Mouse (Mus musculus) forebrain, embryonic 10.5 days (tissue): ENCODE measurements around the gene Gmppb. TPM values are rescaled to one million over a fixed set of nuclear protein-coding genes. Genes with fewer than 3 reads are reported as not detected.

Source experiments
- DNase-seq: peaks from one replicate; pipeline ENCODE4 v3.0.0-alpha.2; 2017; ENCODE audit warnings: low spot score; ENCODE audit errors: extremely low spot score
- H3K27ac ChIP-seq: fragments of 300-500 bp; sonication (generic); 2 replicates; pipeline ENCODE4 v1.5.1; 2016; ENCODE audit warnings: mild to moderate bottlenecking
- H3K27me3 ChIP-seq: fragments of 300-500 bp; sonication (generic); 2 replicates; pipeline ENCODE4 v1.6.1; 2016; ENCODE audit warnings: mild to moderate bottlenecking; ENCODE audit not compliant: poor library complexity, severe bottlenecking
- H3K36me3 ChIP-seq: fragments of 300-500 bp; sonication (generic); replicated peaks from 2 replicates; pipeline ENCODE4 v1.6.1; 2016; ENCODE audit warnings: mild to moderate bottlenecking, moderate library complexity
- H3K4me1 ChIP-seq: fragments of 300-500 bp; sonication (generic); 2 replicates; pipeline ENCODE4 v1.6.1; 2016
- H3K4me3 ChIP-seq: fragments of 300-500 bp; sonication (generic); 2 replicates; pipeline ENCODE4 v1.5.1; 2016; ENCODE audit warnings: mild to moderate bottlenecking, moderate library complexity
- H3K9me3 ChIP-seq: fragments of 300-500 bp; sonication (generic); 2 replicates; pipeline ENCODE4 v1.6.1; 2016; ENCODE audit warnings: mild to moderate bottlenecking, moderate library complexity
- WGBS: fragments of 180-500 bp; shearing (Covaris S2); methylation state at CpG from one replicate; pipeline ENCODE4 v1.1.7; 2016; 5-methylcytosine and 5-hydroxymethylcytosine counted together
- polyA plus RNA-seq: library from polyadenylated mRNA; unstranded; fragments of >200 nt; fragmentation: Nextera tagmentation; extraction: Ambion mirVana; gene quantifications from 2 replicates; pipeline ENCODE4 v1.2.1, GENCODE M21; 2016

The Gmppb gene
- polyA plus RNA-seq, 1 experiment from 2014 or later = 27.9 TPM

DNA sequence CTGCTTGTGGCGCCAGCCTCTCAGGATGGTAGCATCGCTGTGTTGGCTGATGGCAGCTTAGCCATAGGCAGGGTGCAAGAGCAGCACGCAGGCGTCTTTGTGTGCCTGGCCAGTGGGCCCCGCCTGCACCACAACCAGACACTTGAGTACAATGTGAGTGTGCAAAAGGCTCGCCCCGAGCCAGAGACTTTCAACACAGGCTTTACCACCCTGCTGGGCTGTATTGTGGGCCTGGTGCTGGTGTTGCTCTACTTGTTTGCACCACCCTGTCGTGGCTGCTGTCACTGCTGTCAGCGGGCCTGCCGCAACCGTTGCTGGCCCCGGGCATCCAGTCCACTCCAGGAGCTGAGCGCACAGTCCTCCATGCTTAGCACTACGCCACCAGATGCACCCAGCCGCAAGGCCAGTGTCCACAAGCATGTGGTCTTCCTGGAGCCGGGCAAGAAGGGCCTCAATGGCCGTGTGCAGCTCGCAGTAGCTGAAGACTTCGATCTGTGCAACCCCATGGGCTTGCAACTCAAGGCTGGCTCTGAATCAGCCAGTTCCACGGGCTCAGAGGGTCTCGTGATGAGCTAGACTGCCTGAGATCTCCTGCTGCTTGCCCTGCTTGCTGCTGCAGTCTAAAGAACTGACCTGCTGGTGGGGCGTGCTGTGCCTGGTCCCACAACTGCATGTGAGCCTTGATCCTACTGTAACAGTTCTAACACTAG, 5.4 kb downstream of the Gmppb start:
- DNase-seq = no peak
- Histone ChIP-seq H3K4me1 (peaks cover 22% of the 10 kb centered on the region), H3K27ac (no peak overlapping the region), H3K4me3 (no peak overlapping the region), H3K36me3 (peaks cover 85% of the 10 kb centered on the region), H3K27me3 (no peaks in the 10 kb centered on the region), H3K9me3 (no peaks in the 10 kb centered on the region)
- WGBS = 91% methylated on average over 22 of the region's 22 CpGs

DNA sequence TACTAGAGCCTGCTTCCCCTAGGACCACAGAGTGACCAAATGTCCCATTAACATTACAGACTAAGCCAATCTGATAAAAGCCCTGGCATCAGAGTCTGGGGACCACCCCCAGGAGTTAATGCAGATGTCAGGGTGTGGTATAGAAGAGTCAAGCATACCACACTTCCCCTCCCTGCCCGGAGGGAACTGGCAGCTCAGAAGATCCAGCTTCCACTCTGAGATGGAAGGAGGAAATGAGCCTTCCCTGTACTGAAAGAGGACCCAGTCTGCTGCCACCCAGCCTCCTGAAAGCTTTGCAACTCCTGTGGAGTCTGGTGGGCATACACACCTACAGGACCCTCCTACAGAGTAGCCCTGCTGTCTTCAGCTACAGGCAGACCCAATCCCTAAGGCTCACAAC, 6.0 kb downstream of the Gmppb start:
- Histone ChIP-seq H3K36me3 (peaks cover 91% of the 10 kb centered on the region), H3K9me3 (no peaks in the 10 kb centered on the region), H3K27me3 (no peaks in the 10 kb centered on the region), H3K4me1 (peaks cover 16% of the 10 kb centered on the region), H3K4me3 (no peak overlapping the region), H3K27ac (no peak overlapping the region)
- 91% methylated on average over 1 of the region's 1 CpGs for WGBS
- DNase-seq = no peak

DNA sequence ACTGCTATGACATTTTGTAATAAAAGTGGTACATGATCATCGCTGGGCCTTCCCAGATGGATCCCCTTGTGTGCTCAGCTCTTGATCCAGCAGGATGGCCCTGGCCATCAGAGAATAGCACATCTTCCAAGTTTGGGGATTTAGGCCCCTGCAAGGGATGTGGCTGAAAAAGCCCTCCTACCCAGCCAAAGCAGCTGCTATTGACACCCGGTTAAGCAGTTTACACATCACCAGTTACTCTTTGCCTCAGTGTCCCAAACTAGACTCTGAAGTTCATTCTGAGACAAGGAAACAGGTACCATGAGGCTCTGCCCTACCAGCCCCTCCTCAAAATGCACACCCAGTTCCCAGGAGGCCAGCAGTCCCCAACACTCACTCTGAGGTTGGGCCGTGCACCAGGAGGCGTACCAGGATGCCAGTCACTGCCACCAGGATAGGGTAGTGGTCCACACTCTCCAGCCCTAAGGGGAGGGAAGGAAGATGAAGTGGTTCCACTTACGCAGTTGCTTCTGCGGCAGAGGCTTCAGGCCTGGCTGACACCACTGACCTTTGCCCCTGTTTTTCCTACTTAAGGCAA, 6.7 kb downstream of the Gmppb start:
- no peaks in the 10 kb centered on the region for H3K27me3 ChIP-seq
- H3K27ac ChIP-seq = no peak overlapping the region
- H3K4me3 ChIP-seq = no peak overlapping the region
- H3K9me3 ChIP-seq = no peaks in the 10 kb centered on the region
- H3K4me1 ChIP-seq = peaks cover 13% of the 10 kb centered on the region
- no peak for DNase-seq
- peaks cover 92% of the 10 kb centered on the region for H3K36me3 ChIP-seq
- 88% methylated on average over 6 of the region's 6 CpGs for WGBS

DNA sequence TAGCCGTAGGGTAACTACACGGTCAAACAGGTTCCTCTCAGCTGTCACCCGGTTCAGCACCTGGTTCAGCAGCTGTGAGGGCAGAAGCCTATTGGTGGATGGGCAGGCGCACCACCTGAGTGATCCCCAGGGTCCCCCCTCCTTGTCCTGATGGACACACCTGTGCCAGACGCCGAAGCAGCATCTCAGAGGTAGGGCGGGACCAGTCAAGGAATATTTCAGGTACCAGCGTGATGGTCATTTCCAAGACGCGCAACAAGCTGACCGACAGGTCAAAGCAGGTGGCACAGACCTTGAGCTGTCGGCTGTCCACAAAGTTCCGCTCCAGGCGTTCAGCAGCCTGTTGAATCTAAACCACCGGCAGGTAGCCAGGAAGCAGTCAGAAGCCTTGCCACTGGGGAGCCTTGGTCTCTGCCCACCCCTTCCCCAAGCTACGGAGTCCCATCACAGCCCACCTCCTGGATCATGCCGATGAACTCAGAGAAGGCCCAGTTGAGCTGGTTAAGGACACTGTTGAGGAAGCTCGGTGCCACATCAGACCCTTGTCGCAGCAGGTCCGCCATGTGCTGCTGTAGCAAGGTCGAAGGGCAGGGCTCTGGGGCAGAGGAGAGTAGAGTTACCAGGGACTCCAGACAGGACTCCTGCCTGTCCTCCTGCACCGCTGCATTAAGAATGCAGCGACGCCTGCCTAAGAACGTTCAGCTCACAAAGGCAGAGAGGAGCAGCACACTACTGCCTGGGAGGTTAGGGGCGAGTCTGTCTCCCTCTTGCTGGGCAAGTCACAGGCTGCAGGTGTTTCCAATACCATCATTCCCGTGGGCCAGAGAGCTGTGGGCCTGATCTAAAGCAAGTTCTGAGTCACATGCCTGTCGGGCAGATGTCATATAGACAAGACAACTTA, 7.6 kb downstream of the Gmppb start:
- H3K36me3 ChIP-seq = peaks cover 90% of the 10 kb centered on the region
- no peak overlapping the region for H3K27ac ChIP-seq
- peaks cover 13% of the 10 kb centered on the region for H3K4me1 ChIP-seq
- H3K9me3 ChIP-seq = no peaks in the 10 kb centered on the region
- H3K27me3 ChIP-seq = no peaks in the 10 kb centered on the region
- WGBS = 84% methylated on average over 28 of the region's 28 CpGs
- H3K4me3 ChIP-seq = no peak overlapping the region
- DNase-seq = no peak

DNA sequence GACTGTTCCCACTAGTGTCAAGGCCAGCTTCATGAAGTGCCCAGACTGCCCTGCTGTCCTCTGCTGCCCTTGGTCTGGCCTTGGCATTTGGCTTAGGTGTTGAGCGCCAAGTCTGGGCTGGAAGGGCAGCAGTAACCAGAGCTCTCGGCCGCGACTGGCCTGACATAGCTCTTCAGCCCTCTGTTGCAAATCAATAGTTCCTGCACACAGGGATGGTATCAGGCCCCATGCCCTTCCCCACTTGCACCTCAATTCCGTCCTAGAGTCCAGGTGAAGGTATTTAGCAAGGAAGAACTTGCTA, 8.2 kb downstream of the Gmppb start:
- WGBS = 89% methylated on average over 5 of the region's 5 CpGs
- DNase-seq = no peak
- Histone ChIP-seq H3K27me3 (no peaks in the 10 kb centered on the region), H3K9me3 (no peaks in the 10 kb centered on the region), H3K4me3 (no peak overlapping the region), H3K36me3 (peaks cover 90% of the 10 kb centered on the region), H3K4me1 (peaks cover 13% of the 10 kb centered on the region), H3K27ac (no peak overlapping the region)

DNA sequence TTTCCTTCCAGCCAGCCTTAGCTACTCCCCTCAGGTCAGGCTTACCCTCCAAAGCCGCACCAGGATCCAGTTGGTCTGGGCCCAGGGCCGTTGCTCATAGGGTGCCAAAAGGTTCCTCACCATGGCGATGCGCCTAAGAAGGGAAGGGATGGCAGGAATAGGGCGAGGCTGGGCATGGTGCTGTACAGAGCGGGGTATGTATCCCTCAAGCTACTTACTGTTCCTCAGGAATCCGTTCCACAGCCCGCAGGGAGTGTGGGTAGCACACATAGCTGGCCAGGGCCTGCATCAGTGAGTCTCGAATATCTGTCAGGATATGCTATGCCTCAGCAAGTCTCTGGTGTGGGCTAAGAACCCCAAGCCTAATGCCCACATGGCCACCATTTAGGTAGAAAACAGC, 9.2 kb downstream of the Gmppb start:
- peaks cover 96% of the 10 kb centered on the region for H3K36me3 ChIP-seq
- WGBS = 96% methylated on average over 9 of the region's 9 CpGs

DNA sequence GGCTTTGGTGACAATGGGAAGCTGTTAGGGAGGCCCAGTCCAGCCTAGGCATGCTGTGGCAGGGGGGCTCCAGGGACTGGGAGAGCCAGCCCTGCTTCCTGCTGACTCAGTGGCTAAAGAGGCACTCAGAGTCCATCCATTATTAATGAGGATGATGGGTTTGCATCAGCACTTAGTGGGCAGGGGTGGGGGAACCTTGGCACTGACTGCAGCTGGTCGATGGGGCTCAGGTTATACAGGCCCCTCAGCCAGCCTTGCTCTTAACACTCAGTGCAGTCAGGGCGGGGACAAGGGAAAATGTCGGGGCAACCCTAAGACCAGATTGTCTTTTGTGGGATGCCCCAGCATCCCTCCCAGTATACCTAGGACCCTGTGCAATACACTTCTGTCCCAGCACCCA, 13.1 kb downstream of the Gmppb start:
- Histone ChIP-seq H3K4me3 (no peak overlapping the region), H3K36me3 (peaks cover 91% of the 10 kb centered on the region), H3K27me3 (no peaks in the 10 kb centered on the region), H3K27ac (no peak overlapping the region), H3K9me3 (no peaks in the 10 kb centered on the region), H3K4me1 (no peaks in the 10 kb centered on the region)
- no peak for DNase-seq
- whole genome bisulfite sequencing = 84% methylated on average over 3 of the region's 3 CpGs

More for the DNA sequence above, 9.2 kb downstream of the Gmppb start:
- H3K27ac ChIP-seq = no peak overlapping the region
- no peaks in the 10 kb centered on the region for H3K27me3 ChIP-seq
- H3K4me3 ChIP-seq = no peak overlapping the region
- H3K9me3 ChIP-seq = no peaks in the 10 kb centered on the region
- peaks cover 2% of the 10 kb centered on the region for H3K4me1 ChIP-seq
- DNase-seq = no peak

DNA sequence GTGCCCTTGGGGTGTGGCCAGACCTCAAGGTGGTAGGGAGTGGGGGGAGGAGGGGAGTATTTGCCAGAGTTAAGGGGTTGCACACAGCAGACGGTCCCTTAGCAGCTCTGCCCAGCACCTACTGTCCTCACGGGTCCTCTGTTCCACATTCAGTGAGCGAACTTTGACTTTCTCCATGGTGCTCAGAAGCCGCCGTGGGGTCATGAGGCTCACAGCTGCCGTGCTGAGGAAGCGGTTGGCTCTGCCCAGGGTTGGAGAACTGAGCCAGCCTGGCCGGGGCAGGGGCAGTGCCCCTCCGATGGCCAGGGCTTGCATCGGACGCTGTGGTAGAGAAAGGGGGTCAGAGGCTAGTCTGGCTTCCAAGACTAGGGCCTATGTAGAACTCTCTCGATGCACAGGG, 14.3 kb downstream of the Gmppb start:
- H3K9me3 ChIP-seq = no peaks in the 10 kb centered on the region
- H3K36me3 ChIP-seq = peaks cover 80% of the 10 kb centered on the region
- no peaks in the 10 kb centered on the region for H3K27me3 ChIP-seq
- WGBS = 88% methylated on average over 12 of the region's 12 CpGs
- DNase-seq = no peak
- H3K27ac ChIP-seq = no peak overlapping the region
- peaks cover 2% of the 10 kb centered on the region; the same call in 1 of the 2 replicates for H3K4me1 ChIP-seq
- no peak overlapping the region for H3K4me3 ChIP-seq

DNA sequence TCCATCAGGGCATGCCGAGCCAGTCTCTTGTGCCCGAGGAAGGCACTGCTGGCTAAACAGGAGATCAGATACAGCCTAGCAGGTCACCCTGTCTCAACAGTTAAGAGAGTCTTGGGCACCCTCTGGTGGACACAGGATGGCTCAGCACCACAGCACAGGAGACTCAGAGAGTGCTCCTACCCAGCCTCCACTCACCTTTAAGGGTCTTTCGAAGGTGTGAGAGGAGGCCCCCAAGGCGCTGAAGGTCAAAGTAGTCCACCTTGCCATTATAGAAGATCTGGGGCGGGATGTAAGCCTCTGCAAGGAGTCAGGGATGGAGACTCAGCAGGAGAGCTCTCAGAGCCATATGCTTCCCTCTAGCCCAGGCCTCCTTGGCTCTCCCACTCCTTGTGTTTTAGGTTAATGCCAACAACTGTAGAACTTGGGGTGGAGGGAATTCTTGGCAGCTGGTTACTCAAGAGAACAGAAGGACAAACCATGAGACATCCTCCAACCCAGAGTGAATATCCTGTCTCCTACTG, 16.5 kb downstream of the Gmppb start:
- DNase-seq = peak; percentile 49
- peaks cover 78% of the 10 kb centered on the region for H3K36me3 ChIP-seq
- 53% methylated on average over 5 of the region's 5 CpGs for WGBS

DNA sequence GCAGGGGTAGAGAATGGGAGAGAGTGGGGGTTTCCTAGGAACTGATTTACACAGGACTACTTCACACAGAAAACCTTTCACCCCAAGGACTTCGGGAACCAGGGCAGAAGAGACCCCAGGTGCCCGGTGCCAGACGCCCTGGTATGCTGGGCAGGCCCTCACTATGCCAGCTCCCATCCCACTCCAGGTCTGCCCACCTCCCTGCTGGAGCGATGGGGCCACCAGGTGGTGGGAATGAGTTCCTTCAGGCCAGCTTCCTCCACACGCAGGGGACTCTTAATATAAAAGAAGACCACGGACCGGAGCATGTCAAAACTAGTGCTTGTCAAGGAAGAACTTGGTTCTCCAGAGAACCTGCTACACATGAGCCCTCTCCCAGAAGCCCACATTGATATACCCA, 18.2 kb downstream of the Gmppb start:
- no peaks in the 10 kb centered on the region for H3K27me3 ChIP-seq
- no peaks in the 10 kb centered on the region for H3K9me3 ChIP-seq
- 89% methylated on average over 7 of the region's 7 CpGs for WGBS
- H3K4me1 ChIP-seq = peaks cover 3% of the 10 kb centered on the region; the same call in 1 of the 2 replicates
- H3K27ac ChIP-seq = no peak overlapping the region
- H3K4me3 ChIP-seq = no peak overlapping the region
- DNase-seq = no peak
- peaks cover 74% of the 10 kb centered on the region for H3K36me3 ChIP-seq

More for the DNA sequence above, 16.5 kb downstream of the Gmppb start:
- Histone ChIP-seq H3K27me3 (no peaks in the 10 kb centered on the region), H3K4me3 (no peak overlapping the region), H3K27ac (no peak overlapping the region), H3K9me3 (no peaks in the 10 kb centered on the region), H3K4me1 (peaks cover 2% of the 10 kb centered on the region; the same call in 1 of the 2 replicates)

DNA sequence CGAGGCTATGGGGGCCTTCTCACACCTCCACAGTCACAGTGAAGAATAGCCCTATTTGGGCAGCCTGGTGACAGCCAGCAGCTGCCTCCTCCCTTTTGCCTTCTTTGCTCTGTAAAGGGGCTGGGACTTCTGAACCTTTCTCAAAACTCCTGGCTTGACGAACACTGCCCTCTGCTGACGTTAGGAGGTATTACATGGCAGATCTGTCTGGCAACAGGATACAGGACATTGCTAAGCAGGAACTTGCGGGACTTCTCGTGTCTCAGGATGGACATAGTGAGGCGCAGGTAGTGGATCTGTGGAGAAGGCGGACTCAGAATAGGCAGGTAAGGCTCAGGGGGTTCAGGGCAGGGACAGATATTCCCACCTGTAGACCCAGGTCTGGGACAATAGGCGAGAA, 18.9 kb downstream of the Gmppb start:
- WGBS = 28% methylated on average over 8 of the region's 8 CpGs
- no peaks in the 10 kb centered on the region for H3K27me3 ChIP-seq
- no peaks in the 10 kb centered on the region for H3K9me3 ChIP-seq
- DNase-seq = peak; percentile 85
- H3K27ac ChIP-seq = no peak overlapping the region
- peaks cover 10% of the 10 kb centered on the region for H3K4me1 ChIP-seq
- H3K36me3 ChIP-seq = peaks cover 67% of the 10 kb centered on the region
- no peak overlapping the region for H3K4me3 ChIP-seq

DNA sequence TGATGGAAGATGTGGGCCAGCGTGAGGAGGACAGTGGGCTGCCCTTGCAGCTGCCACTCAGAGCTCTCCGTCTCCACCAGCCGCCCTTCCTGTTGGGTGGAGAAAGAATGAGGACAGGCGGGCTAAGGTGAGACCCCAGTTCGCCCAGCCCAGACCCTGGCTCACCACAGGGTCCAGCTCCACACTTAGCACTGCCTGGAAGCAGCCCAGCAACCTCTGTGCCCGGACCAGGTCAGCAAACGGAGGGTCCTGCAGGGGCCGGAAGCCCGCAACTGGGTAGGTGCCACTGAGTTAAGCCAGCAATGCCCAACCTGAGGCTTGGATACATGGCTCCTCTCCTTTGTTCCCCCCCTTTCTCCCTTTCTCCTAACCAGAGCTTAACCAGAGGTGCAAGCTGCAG, 20.0 kb downstream of the Gmppb start:
- DNase-seq = no peak
- H3K4me1 ChIP-seq = peaks cover 20% of the 10 kb centered on the region
- H3K27ac ChIP-seq = no peak overlapping the region
- 92% methylated on average over 9 of the region's 9 CpGs for WGBS
- no peak overlapping the region for H3K4me3 ChIP-seq
- no peaks in the 10 kb centered on the region for H3K27me3 ChIP-seq
- peaks cover 62% of the 10 kb centered on the region for H3K36me3 ChIP-seq
- no peaks in the 10 kb centered on the region for H3K9me3 ChIP-seq

DNA sequence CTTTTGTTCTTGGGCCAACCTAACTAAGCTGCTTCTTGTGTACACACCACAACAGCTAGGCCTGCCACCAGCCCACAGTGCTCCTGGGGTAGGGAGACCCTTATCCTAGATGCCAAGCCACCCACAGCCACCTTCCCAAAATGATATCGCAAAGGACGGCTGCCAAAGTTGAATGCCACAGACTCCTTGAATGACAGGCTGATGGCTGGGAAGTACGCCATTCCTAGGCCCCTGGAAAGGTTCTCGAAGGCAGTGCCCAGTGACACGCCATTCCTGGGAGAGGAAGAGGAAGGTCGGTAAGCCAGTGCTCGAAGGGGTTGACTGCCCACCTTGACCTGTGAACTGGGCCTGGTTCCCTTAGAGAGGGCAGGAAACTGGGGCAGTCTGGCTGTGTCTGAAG, 20.5 kb downstream of the Gmppb start:
- Histone ChIP-seq H3K27ac (no peak overlapping the region), H3K36me3 (peaks cover 57% of the 10 kb centered on the region), H3K4me1 (peaks cover 20% of the 10 kb centered on the region), H3K9me3 (no peaks in the 10 kb centered on the region), H3K4me3 (no peak overlapping the region), H3K27me3 (no peaks in the 10 kb centered on the region)
- no peak for DNase-seq
- WGBS = 90% methylated on average over 7 of the region's 7 CpGs
